Mouse (Mus musculus) CH12.LX (cell line): ENCODE measurements at regions not wholly inside any gene's neighbourhood (a gene's known extent, or its start where the extent isn't known, plus 50 kb on each side); places are given as distances from the start of the nearest gene placed in this dataset.

Experiments
- CTCF ChIP-seq, 2 experiments: IDR thresholded peaks in 1 of 2; conservative IDR thresholded peaks in 1 of 2; 2 replicates each; pipeline ENCODE4 v1.5.1; 2011 to 2012; ENCODE audit warnings: low read depth in 2 of 2, low read length in 2 of 2, improper control_type of control experiment in 1 of 2, inconsistent platforms in 1 of 2, mild to moderate bottlenecking in 1 of 2, moderate library complexity in 1 of 2
- ELF1 ChIP-seq: IDR thresholded peaks from 2 replicates; pipeline ENCODE4 v1.6.1; 2014; ENCODE audit warnings: low read depth, mild to moderate bottlenecking, inconsistent platforms, low read length, improper control_type of control experiment
- EP300 ChIP-seq: IDR thresholded peaks from 2 replicates; pipeline ENCODE4 v1.6.1; 2011; ENCODE audit warnings: low read length, improper control_type of control experiment
- JUN ChIP-seq: IDR thresholded peaks from 2 replicates; pipeline ENCODE4 v1.6.1; 2011; ENCODE audit warnings: low read depth, mild to moderate bottlenecking, low read length, improper control_type of control experiment, moderate library complexity; ENCODE audit not compliant: insufficient read depth
- MAFK ChIP-seq: IDR thresholded peaks from 2 replicates; pipeline ENCODE4 v1.6.1; 2011; ENCODE audit warnings: low read length, improper control_type of control experiment; ENCODE audit not compliant: insufficient replicate concordance
- MXI1 ChIP-seq: IDR thresholded peaks from 2 replicates; pipeline ENCODE4 v1.6.1; 2011; ENCODE audit warnings: mild to moderate bottlenecking, low read depth, low read length, improper control_type of control experiment
- POLR2A ChIP-seq: IDR thresholded peaks from 2 replicates; pipeline ENCODE4 v1.6.1; 2011; ENCODE audit warnings: low read depth, mild to moderate bottlenecking, improper control_type of control experiment, low read length
- TBP ChIP-seq: conservative IDR thresholded peaks from 2 replicates; pipeline ENCODE4 v1.6.1; 2011; ENCODE audit warnings: low read depth, low read length, improper control_type of control experiment
- USF1 ChIP-seq: IDR thresholded peaks from 2 replicates; pipeline ENCODE4 v1.6.1; 2014; ENCODE audit warnings: low read depth, mild to moderate bottlenecking, inconsistent platforms, low read length, improper control_type of control experiment
- USF2 ChIP-seq: conservative IDR thresholded peaks from 2 replicates; pipeline ENCODE4 v1.6.1; 2011; ENCODE audit warnings: low read depth, low read length, improper control_type of control experiment

DNA sequence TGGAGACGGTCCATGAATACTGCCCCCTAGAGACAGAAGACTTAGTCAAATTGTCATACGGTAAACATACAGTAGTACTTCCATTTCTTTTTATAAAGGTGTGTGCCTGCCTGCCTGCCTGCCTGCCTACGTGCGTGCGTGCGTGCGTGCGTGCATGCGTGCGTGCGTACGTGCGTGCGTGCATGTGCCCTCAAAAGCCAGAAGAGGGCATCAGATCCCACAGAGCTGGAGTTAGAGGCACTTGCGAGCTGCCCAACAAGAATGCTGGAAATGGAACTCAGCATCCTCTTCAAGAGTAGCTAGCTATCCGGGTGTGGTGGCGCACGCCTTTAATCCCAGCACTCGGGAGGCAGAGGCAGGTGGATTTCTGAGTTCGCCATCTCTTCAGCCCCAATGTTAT lies 120.3 kb downstream of the Tfap2a start:
- TF ChIP-seq MXI1 (no peak), CTCF (conservative IDR thresholded peaks at IDR 0.05 in 1 of 2, IDR thresholded peaks at IDR 0.05 in 1 of 2; ENCODE audit: low read depth in 2 of 2, low read length in 2 of 2) (no peak), POLR2A (no peak), ELF1 (no peak), JUN (no peak), EP300 (no peak), USF1 (no peak), MAFK (no peak), TBP (no peak), USF2 (no peak)
